Mouse (Mus musculus): ENCODE measurements around the gene Ypel4. TPM values are rescaled to one million over a fixed set of nuclear protein-coding genes. Genes with fewer than 3 reads are reported as not detected.

The Ypel4 gene
- total RNA-seq, 2 experiments from 2014 or later, result 0.73 to 1.0 TPM

Small RNA genes within 50 kb of the gene (microRNA-seq; reads per million reads assigned to microRNA genes)
- gene Mir130a, result 3,570 to 4,823 reads per million in 2 experiments

Other genes starting within 250 kb of the Ypel4 start
- 10 to 100 TPM; 46.4 to 49.7 TPM for gene Ctnnd1, start 83.3 kb upstream of the Ypel4 start, total RNA-seq (2021)
- gene Btbd18, start 75.0 kb upstream of the Ypel4 start, total RNA-seq (2021), result not detected
- 10 to 100 TPM; 13.3 to 15.6 TPM for gene Selenoh, start 63.3 kb upstream of the Ypel4 start, total RNA-seq (2021)
- not detected for gene Gm28635, start 56.0 kb upstream of the Ypel4 start, total RNA-seq (2021)
- 1 to 10 TPM; 7.4 to 9.9 TPM for gene Med19, start 55.7 kb upstream of the Ypel4 start, total RNA-seq (2021)
- gene Tmx2, start 54.9 kb upstream of the Ypel4 start, total RNA-seq (2021), result 10 to 100 TPM; 45.5 to 52.3 TPM
- gene Zdhhc5, start 18.9 kb upstream of the Ypel4 start, total RNA-seq (2021), result 10 to 100 TPM; 41.3 to 45.1 TPM
- gene Clp1, start 6.7 kb upstream of the Ypel4 start, total RNA-seq (2021), result 1 to 10 TPM; 4.1 to 4.9 TPM
- gene Gm19426, start 9.6 kb downstream of the Ypel4 start, total RNA-seq (2021), result 1 to 10 TPM in 1 of 2 experiments, under 1 TPM in 1; 0.66 to 1.0 TPM
- gene Serping1, start 41.4 kb downstream of the Ypel4 start, total RNA-seq (2021), result 10 to 100 TPM; 55.0 to 72.1 TPM
- 1 to 10 TPM; 6.1 to 7.0 TPM for gene Ube2l6, start 64.8 kb downstream of the Ypel4 start, total RNA-seq (2021)
- gene Smtnl1, start 88.6 kb downstream of the Ypel4 start, total RNA-seq (2021), result 100 to 1,000 TPM in 1 of 2 experiments, 10 to 100 TPM in 1; 95.9 to 120 TPM
- 10 to 100 TPM; 45.7 to 46.0 TPM for gene Timm10, start 92.9 kb downstream of the Ypel4 start, total RNA-seq (2021)
- 10 to 100 TPM in 1 of 2 experiments, 1 to 10 TPM in 1; 6.2 to 16.1 TPM for gene Slc43a1, start 104.8 kb downstream of the Ypel4 start, total RNA-seq (2021)
- under 1 TPM; 0.55 to 0.64 TPM for gene Rtn4rl2, start 152.7 kb downstream of the Ypel4 start, total RNA-seq (2021)
- 10 to 100 TPM; 22.4 to 43.2 TPM for gene Slc43a3, start 202.5 kb downstream of the Ypel4 start, total RNA-seq (2021)
- gene Prg2, start 246.4 kb downstream of the Ypel4 start, total RNA-seq (2021), result under 1 TPM in 1 of 2 experiments, not detected in 1; 0.29 TPM

Data from gastrocnemius, postnatal 14 days (tissue).